Mouse (Mus musculus) limb, embryonic 11.5 days (tissue): ENCODE data around the gene Nebl. TPM values are rescaled to one million over a fixed set of nuclear protein-coding genes. Genes with fewer than 3 reads are reported as not detected.

Source experiments
- ATAC-seq: fragments of 200-750 bp; cut with Nextera tagmentation; 2 replicates; pipeline ENCODE4 v1.8.0; 2017; ENCODE audit warnings: low read depth; ENCODE audit not compliant: insufficient number of reproducible peaks, low FRiP score, low TSS enrichment
- DNase-seq: peaks from one replicate; pipeline ENCODE4 v3.0.0-alpha.2; 2015; ENCODE audit warnings: low spot score
- H3K27ac ChIP-seq: fragments of 300-500 bp; sonication (generic); replicated peaks from 2 replicates; pipeline ENCODE4 v1.5.1; 2014; ENCODE audit warnings: low read depth, mild to moderate bottlenecking, low read length
- H3K27me3 ChIP-seq: fragments of 300-500 bp; sonication (generic); 2 replicates; pipeline ENCODE4 v1.6.1; 2014; ENCODE audit warnings: mild to moderate bottlenecking, low read length, mixed read lengths; ENCODE audit not compliant: control insufficient read depth, insufficient read depth
- H3K36me3 ChIP-seq: fragments of 300-500 bp; sonication (generic); 2 replicates; pipeline ENCODE4 v1.6.1; 2014; ENCODE audit warnings: mild to moderate bottlenecking, low read length, moderate library complexity, mixed read lengths; ENCODE audit not compliant: control insufficient read depth, insufficient read depth
- H3K4me1 ChIP-seq: fragments of 300-500 bp; sonication (generic); 2 replicates; pipeline ENCODE4 v1.6.1; 2014; ENCODE audit warnings: low read length, mixed read lengths; ENCODE audit not compliant: control insufficient read depth, insufficient read depth
- H3K4me2 ChIP-seq: fragments of 300-500 bp; sonication (generic); 2 replicates; pipeline ENCODE4 v1.6.1; 2014; ENCODE audit warnings: low read depth, mild to moderate bottlenecking, moderate library complexity; ENCODE audit not compliant: severe bottlenecking
- H3K4me3 ChIP-seq: fragments of 300-500 bp; sonication (generic); 2 replicates; pipeline ENCODE4 v1.5.1; 2014; ENCODE audit warnings: low read depth, low read length
- H3K9ac ChIP-seq: fragments of 300-500 bp; sonication (generic); 2 replicates; pipeline ENCODE4 v1.6.1; 2014; ENCODE audit warnings: mild to moderate bottlenecking, low read length
- H3K9me3 ChIP-seq: fragments of 300-500 bp; sonication (generic); 2 replicates; pipeline ENCODE4 v1.6.1; 2016; ENCODE audit warnings: low read length; ENCODE audit not compliant: control insufficient read depth
- WGBS: fragments of 180-500 bp; shearing (Covaris S2); extraction: QIAGEN DNeasy Blood & Tissue Kit; methylation state at CpG from one replicate; pipeline ENCODE4 v1.1.7; 2014; 5-methylcytosine and 5-hydroxymethylcytosine counted together
- polyA plus RNA-seq: library from polyadenylated mRNA; unstranded; fragments of >200 nt; fragmentation: Nextera tagmentation; extraction: Ambion mirVana; gene quantifications from 2 replicates; pipeline ENCODE4 v1.2.1, GENCODE M21; 2014

Nebl gene
- polyA plus RNA-seq, 1 experiment from 2014 or later, result 4.8 TPM

- no peak overlapping the region for H3K27ac ChIP-seq
- ATAC-seq, result peak; percentile 26; the same call in 1 of the 2 replicates
- DNase-seq, result no peak
Observed at GRCm38 (mm10) chr2:17525739-17526526, 205.3 kb downstream of the Nebl start.

GRCm38 (mm10) chr2:17525211-17525610, 206.1 kb downstream of the Nebl start:
- WGBS, result 55% methylated on average over 4 of the region's 4 CpGs
- ATAC-seq, result no peak
- H3K9ac ChIP-seq, result no peak overlapping the region

More at GRCm38 (mm10) chr2:17525739-17526526, 205.3 kb downstream of the Nebl start:
- Histone ChIP-seq H3K4me2 (no peak overlapping the region), H3K4me3 (no peak overlapping the region), H3K27me3 (no peaks in the 10 kb centered on the region), H3K36me3 (no peaks in the 10 kb centered on the region), H3K9me3 (no peaks in the 10 kb centered on the region), H3K4me1 (peaks cover 8% of the 10 kb centered on the region), H3K9ac (no peak overlapping the region)
- WGBS, result 70% methylated on average over 5 of the region's 5 CpGs

GRCm38 (mm10) chr2:17524205-17524978, 206.9 kb downstream of the Nebl start:
- Histone ChIP-seq H3K4me2 (no peak overlapping the region), H3K27me3 (no peaks in the 10 kb centered on the region), H3K9me3 (no peaks in the 10 kb centered on the region), H3K36me3 (no peaks in the 10 kb centered on the region), H3K4me3 (no peak overlapping the region), H3K27ac (no peak overlapping the region), H3K4me1 (peaks cover 8% of the 10 kb centered on the region), H3K9ac (no peak overlapping the region)
- DNase-seq, result peak; percentile 44
- 21% methylated on average over 10 of the region's 10 CpGs for WGBS
- peak; percentile 47; the same call in 1 of the 2 replicates for ATAC-seq

More at GRCm38 (mm10) chr2:17525211-17525610, 206.1 kb downstream of the Nebl start:
- DNase-seq, result no peak
- Histone ChIP-seq H3K27me3 (no peaks in the 10 kb centered on the region), H3K9me3 (no peaks in the 10 kb centered on the region), H3K4me3 (no peak overlapping the region), H3K36me3 (no peaks in the 10 kb centered on the region), H3K27ac (no peak overlapping the region), H3K4me2 (no peak overlapping the region), H3K4me1 (peaks cover 8% of the 10 kb centered on the region)

GRCm38 (mm10) chr2:17523791-17524190, 207.5 kb downstream of the Nebl start:
- Histone ChIP-seq H3K4me3 (no peak overlapping the region), H3K4me2 (no peak overlapping the region), H3K27me3 (no peaks in the 10 kb centered on the region), H3K4me1 (peaks cover 8% of the 10 kb centered on the region), H3K9me3 (no peaks in the 10 kb centered on the region), H3K27ac (no peak overlapping the region), H3K36me3 (no peaks in the 10 kb centered on the region), H3K9ac (no peak overlapping the region)
- WGBS, result 12% methylated on average over 4 of the region's 4 CpGs
- no peak for ATAC-seq
- DNase-seq, result no peak

DNA sequence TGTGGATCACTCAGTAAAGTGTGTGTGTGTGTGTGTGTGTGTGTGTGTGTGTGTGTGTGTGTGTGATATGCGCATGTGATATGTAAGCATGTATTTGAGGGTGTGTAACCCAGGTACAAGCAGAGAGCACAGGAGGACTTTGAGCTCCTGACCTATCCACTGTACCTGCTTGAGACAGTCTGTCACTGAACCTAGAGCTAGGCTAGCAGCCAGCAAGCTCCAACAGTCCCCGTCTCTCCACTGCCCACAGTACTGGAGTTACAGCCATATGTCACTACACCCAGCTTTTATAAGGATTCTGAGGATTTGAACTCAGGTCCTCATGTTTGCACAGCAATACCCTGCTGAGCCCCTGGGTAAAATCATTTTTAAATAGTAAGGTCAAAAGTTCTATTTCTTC, 215.6 kb downstream of the Nebl start:
- Histone ChIP-seq H3K27me3 (no peaks in the 10 kb centered on the region), H3K4me2 (no peak overlapping the region), H3K4me3 (no peak overlapping the region), H3K9me3 (no peaks in the 10 kb centered on the region), H3K9ac (no peak overlapping the region), H3K36me3 (no peaks in the 10 kb centered on the region), H3K27ac (no peak overlapping the region), H3K4me1 (no peaks in the 10 kb centered on the region)
- ATAC-seq (no peak), DNase-seq (no peak)
- 87% methylated on average over 2 of the region's 2 CpGs for WGBS

DNA sequence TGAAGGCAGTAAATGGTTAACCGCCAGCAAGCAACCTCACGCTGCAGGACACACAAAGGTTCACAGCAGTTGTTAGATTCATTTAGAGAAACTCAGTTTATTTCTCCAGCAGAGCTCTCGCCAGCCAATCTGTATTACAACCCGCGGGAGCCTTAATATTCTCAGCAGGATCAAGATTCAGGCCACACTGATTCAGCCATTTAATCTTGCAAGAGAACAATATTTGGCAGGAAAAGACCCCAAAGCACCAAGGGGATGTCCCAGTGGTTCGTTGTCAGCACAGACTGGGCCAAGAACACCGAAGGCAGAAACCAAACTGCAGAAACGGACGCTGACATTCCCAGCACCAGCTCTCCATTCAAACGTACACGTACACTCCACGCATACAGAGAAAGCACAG, 216.5 kb downstream of the Nebl start:
- no peak overlapping the region for H3K4me3 ChIP-seq
- H3K4me1 ChIP-seq, result no peaks in the 10 kb centered on the region
- no peak for DNase-seq
- WGBS, result 64% methylated on average over 12 of the region's 12 CpGs
- no peak overlapping the region for H3K9ac ChIP-seq
- H3K4me2 ChIP-seq, result no peak overlapping the region
- no peak for ATAC-seq
- H3K27ac ChIP-seq, result no peak overlapping the region
- H3K9me3 ChIP-seq, result no peaks in the 10 kb centered on the region
- no peaks in the 10 kb centered on the region for H3K36me3 ChIP-seq
- H3K27me3 ChIP-seq, result no peaks in the 10 kb centered on the region

DNA sequence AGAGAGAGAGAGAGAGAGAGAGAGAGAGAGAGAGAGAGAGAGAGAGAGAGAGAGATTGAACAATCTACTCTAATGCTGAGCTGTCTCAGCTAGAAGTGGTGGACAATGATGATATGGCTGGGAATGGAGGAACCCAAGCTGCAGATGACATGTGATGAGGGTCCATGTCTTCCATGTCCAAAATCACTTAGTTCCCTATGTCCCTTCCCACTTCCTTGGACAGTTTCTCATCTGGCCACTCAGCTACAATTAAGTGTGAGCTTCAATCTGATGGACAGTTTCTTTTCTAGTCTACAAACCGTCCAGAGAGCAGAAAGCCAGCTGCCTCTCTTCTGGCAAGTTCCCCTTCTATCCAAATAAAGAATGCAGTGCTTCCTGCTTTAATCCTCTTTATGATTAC, 221.3 kb downstream of the Nebl start:
- WGBS, result 53% methylated on average over 1 of the region's 1 CpGs
- no peak for ATAC-seq
- Histone ChIP-seq H3K27me3 (no peaks in the 10 kb centered on the region), H3K4me2 (no peak overlapping the region), H3K36me3 (no peaks in the 10 kb centered on the region), H3K9me3 (no peaks in the 10 kb centered on the region), H3K27ac (no peak overlapping the region), H3K9ac (no peak overlapping the region), H3K4me1 (no peaks in the 10 kb centered on the region), H3K4me3 (no peak overlapping the region)
- DNase-seq, result no peak

- 92% methylated on average over 2 of the region's 2 CpGs for WGBS
- no peak overlapping the region for H3K27ac ChIP-seq
- no peak for ATAC-seq
- no peak for DNase-seq
- no peaks in the 10 kb centered on the region for H3K36me3 ChIP-seq
- no peaks in the 10 kb centered on the region for H3K4me1 ChIP-seq
- no peaks in the 10 kb centered on the region for H3K27me3 ChIP-seq
- no peak overlapping the region for H3K4me3 ChIP-seq
- no peak overlapping the region for H3K4me2 ChIP-seq
- H3K9ac ChIP-seq, result no peak overlapping the region
- no peaks in the 10 kb centered on the region for H3K9me3 ChIP-seq
Observed at GRCm38 (mm10) chr2:17507362-17507761, 223.9 kb downstream of the Nebl start.
